Mouse (Mus musculus): ENCODE measurements around the gene Gigyf1. TPM values are rescaled to one million over a fixed set of nuclear protein-coding genes. Genes with fewer than 3 reads are reported as not detected.

Gene Gigyf1
- polyA plus RNA-seq, 1 experiment from 2014 or later = 17.4 TPM

DNA sequence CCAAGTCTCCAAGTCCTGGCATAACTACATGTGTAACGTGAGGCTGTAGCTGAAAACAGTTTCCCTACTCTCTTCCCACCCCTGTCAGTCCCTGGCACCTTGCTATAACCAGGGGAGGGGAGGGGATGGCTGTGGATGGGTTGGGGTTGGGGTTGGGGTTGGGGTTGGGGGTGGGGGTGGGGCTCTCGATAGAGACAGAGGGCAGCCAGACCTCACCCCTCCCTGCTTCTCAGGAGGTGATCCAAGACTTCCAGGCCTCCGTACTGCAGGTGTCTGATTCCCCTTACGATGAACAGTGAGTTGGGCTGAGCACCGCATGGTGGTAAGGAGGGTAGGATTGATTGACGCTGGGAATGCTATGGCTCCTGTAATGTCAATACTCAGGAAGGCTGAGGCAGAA is 47.4 kb downstream of the Gigyf1 start:
- no peak for ATAC-seq (ENCODE audit: insufficient number of reproducible peaks, insufficient read depth, low FRiP score, low TSS enrichment)
- Histone ChIP-seq H3K27ac (no peak overlapping the region), H3K4me2 (replicated peaks) (no peak overlapping the region), H3K27me3 (no peaks in the 10 kb centered on the region), H3K4me3 (no peak overlapping the region), H3K9me3 (no peaks in the 10 kb centered on the region), H3K36me3 (no peaks in the 10 kb centered on the region), H3K4me1 (no peaks in the 10 kb centered on the region), H3K9ac (no peak overlapping the region)
- WGBS = 70% methylated on average over 6 of the region's 6 CpGs

DNA sequence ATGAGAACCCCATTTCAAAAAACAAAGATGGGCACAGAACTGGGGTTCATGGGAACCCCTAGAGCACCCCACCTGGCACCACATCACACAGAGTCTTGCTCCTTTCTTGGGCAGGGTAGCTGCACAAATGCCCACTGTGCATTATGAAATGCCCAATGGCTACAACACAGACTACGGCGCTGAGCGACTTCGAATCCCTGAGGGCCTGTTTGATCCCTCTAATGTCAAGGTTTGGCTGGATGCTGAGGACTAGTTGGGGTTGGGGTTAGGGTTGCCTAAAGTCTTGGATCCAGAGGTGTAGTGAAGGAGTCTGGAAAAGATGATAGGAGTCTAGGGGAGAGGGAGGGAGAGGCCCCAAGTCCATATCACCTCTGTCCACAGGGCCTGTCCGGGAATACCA is 48.1 kb downstream of the Gigyf1 start:
- no peak overlapping the region for H3K27ac ChIP-seq
- WGBS = 98% methylated on average over 5 of the region's 5 CpGs
- H3K9me3 ChIP-seq = no peaks in the 10 kb centered on the region
- no peak overlapping the region for H3K4me3 ChIP-seq
- H3K9ac ChIP-seq = no peak overlapping the region
- no peaks in the 10 kb centered on the region for H3K4me1 ChIP-seq
- no peaks in the 10 kb centered on the region for H3K27me3 ChIP-seq
- H3K36me3 ChIP-seq = no peaks in the 10 kb centered on the region
- no peak overlapping the region for H3K4me2 ChIP-seq (replicated peaks)
- no peak for ATAC-seq (ENCODE audit: insufficient number of reproducible peaks, insufficient read depth, low FRiP score, low TSS enrichment)

DNA sequence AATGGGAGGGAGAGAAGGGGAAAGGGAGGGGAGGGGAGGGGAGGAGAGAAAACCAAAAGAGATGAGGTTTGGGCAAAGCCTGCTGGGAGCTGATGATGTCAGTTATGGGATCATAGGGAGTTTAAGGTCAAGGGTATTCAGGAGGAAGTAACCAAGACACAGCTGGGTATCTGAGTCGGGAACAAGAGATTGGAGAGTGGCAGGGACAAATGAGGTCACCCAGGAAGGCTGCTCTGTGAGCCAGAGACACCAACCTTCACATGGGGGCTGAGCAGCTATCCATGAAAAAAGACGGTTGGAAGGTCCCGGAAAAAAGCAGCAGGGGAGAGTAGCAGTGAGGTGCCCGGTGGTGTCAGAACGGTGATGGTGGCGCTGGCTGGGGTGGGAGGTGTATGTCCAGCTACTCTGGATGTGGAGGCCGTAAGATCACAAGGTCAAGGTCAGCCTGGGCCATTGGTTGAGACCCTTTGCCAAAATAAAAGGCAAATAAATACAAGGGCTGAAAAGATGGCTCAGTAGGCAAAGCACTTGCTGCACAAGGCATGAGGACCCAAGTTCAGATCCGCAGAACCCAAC is 50.0 kb downstream of the Gigyf1 start:
- no peak for ATAC-seq (ENCODE audit: insufficient number of reproducible peaks, insufficient read depth, low FRiP score, low TSS enrichment)
- Histone ChIP-seq H3K9ac (no peak overlapping the region), H3K36me3 (no peaks in the 10 kb centered on the region), H3K9me3 (no peaks in the 10 kb centered on the region), H3K27me3 (no peaks in the 10 kb centered on the region; the same call in 1 of the 2 replicates), H3K4me2 (replicated peaks) (no peak overlapping the region), H3K27ac (no peak overlapping the region), H3K4me3 (no peak overlapping the region), H3K4me1 (no peaks in the 10 kb centered on the region)
- 80% methylated on average over 8 of the region's 8 CpGs for WGBS

DNA sequence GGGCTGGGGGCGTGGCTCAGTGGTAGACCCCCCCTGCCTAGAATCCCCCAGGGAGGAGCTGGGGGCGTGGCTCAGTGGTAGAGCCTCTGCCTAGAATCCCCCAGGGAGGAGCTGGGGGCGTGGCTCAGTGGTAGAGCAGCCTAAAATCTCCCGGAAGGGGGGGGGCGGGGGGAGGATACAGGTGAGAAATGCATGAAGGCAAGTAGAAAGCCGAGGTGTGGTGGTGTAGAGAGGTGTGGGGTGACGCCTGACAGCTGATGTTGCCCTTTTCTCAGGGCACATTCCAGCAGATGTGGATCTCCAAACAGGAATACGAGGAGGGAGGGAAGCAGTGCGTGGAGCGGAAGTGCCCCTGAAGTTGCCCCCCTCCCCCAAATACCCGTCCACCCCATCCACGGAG is 50.7 kb downstream of the Gigyf1 start:
- no peak overlapping the region for H3K9ac ChIP-seq
- WGBS = 64% methylated on average over 12 of the region's 12 CpGs
- no peaks in the 10 kb centered on the region for H3K36me3 ChIP-seq
- no peak overlapping the region for H3K4me2 ChIP-seq (replicated peaks)
- H3K9me3 ChIP-seq = no peaks in the 10 kb centered on the region
- no peaks in the 10 kb centered on the region for H3K4me1 ChIP-seq
- no peak overlapping the region for H3K27ac ChIP-seq
- no peaks in the 10 kb centered on the region; the same call in 1 of the 2 replicates for H3K27me3 ChIP-seq
- no peak for ATAC-seq (ENCODE audit: insufficient number of reproducible peaks, insufficient read depth, low FRiP score, low TSS enrichment)
- no peak overlapping the region for H3K4me3 ChIP-seq

DNA sequence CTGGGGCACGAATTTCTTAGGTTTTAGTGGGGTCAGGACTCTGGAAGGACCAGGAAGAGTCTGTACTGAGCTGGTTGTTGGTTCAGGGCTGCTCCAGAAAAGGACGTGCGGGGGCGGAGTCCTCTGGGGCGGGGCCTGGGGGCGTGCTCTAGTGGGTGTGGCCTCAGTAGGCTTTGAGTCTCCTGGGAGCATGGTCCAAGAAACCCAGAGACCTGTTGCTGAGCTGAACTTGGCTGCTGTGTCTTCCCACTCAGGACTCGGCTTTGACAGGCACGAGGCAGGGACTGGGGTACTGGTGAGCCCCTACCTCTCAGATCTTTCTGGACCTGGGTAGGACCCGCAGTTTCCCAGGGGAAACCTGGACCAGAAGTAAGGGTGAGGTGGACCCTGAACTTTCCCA is 51.3 kb downstream of the Gigyf1 start, which contains the start of gene Tfr2:
Gene Tfr2, plus strand, starts transcription at position 176 of the 400 bp plus-strand sequence.
- Histone ChIP-seq H3K27me3 (peaks cover 6% of the 10 kb centered on the region; the same call in 1 of the 2 replicates), H3K9ac (no peak within 1 kb of the TSS), H3K4me1 (no peaks in the 10 kb centered on the region), H3K36me3 (no peaks in the 10 kb centered on the region), H3K4me3 (no peak within 1 kb of the TSS), H3K9me3 (no peaks in the 10 kb centered on the region), H3K4me2 (replicated peaks) (no peak within 1 kb of the TSS), H3K27ac (no peak within 1 kb of the TSS)
- 38% methylated on average over 9 of the region's 9 CpGs for whole genome bisulfite sequencing
- no peak for ATAC-seq (ENCODE audit: insufficient number of reproducible peaks, insufficient read depth, low FRiP score, low TSS enrichment)

DNA sequence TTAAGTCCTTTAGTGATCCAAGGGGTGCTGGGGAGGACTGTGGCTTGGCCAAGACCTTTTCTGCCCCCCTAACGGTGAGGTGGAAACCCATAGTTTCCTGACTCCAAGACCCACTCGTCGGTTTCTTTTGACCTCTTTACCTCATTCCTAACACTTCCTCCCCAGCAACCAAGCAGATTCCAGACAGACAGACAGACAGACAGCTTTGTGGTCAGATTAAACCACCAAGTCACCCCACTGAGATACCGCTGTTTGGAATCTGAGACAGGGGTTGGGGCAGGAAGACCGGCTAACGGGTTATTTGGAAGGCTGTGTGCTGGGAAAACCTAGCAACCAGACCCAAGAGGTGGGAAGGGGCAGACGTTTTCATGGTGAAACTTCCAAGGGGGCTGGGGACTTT is 51.8 kb downstream of the Gigyf1 start:
- peaks cover 11% of the 10 kb centered on the region; the same call in 1 of the 2 replicates for H3K27me3 ChIP-seq
- no peak overlapping the region for H3K4me3 ChIP-seq
- H3K4me1 ChIP-seq = no peaks in the 10 kb centered on the region
- WGBS = 63% methylated on average over 7 of the region's 7 CpGs
- H3K9ac ChIP-seq = no peak overlapping the region
- no peak overlapping the region for H3K4me2 ChIP-seq (replicated peaks)
- H3K9me3 ChIP-seq = no peaks in the 10 kb centered on the region
- H3K27ac ChIP-seq = no peak overlapping the region
- H3K36me3 ChIP-seq = no peaks in the 10 kb centered on the region
- no peak for ATAC-seq (ENCODE audit: insufficient number of reproducible peaks, insufficient read depth, low FRiP score, low TSS enrichment)

DNA sequence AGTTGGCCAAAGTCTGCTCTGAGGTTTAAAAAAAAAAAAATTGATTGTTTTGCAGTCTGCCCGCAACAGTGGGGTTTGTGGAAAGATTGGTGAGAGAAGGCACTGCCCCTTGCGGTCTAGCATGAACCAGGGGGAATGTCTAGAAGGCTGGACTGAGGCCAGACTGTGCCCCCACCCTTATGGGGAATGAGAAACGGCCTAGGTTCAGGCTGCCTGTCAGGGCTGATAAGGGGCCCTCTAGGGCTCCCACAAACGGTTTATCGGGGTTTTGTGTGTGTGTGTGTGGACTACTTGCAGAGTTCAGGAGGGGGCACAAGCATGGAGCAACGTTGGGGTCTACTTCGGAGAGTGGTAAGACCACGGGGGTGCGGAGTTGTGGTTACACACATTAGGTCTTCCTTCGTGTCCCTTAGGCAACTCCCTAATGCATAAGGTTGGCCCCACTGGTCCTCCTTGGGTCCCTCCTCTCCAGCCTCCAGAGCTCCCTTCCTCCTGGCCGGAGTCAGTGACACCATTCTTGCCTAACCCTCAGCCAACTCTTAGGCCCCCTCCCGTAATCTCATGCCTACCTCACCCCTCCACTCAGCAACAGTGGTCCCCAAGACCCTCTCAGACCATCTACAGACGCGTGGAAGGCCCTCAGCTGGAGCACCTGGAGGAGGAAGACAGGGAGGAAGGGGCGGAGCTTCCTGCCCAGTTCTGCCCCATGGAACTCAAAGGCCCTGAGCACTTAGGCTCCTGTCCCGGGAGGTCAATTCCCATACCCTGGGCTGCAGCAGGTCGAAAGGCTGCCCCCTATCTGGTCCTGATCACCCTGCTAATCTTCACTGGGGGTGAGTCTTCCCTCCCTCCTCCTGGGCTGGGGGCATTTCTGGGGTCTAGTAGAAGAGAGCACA is 52.6 kb downstream of the Gigyf1 start:
- no peaks in the 10 kb centered on the region for H3K4me1 ChIP-seq
- H3K9ac ChIP-seq = no peak overlapping the region
- 78% methylated on average over 17 of the region's 17 CpGs for WGBS
- no peaks in the 10 kb centered on the region for H3K36me3 ChIP-seq
- no peaks in the 10 kb centered on the region for H3K9me3 ChIP-seq
- no peak for ATAC-seq (ENCODE audit: insufficient number of reproducible peaks, insufficient read depth, low FRiP score, low TSS enrichment)
- H3K4me2 ChIP-seq (replicated peaks) = no peak overlapping the region
- no peak overlapping the region for H3K4me3 ChIP-seq
- peaks cover 11% of the 10 kb centered on the region; the same call in 1 of the 2 replicates for H3K27me3 ChIP-seq
- no peak overlapping the region for H3K27ac ChIP-seq

DNA sequence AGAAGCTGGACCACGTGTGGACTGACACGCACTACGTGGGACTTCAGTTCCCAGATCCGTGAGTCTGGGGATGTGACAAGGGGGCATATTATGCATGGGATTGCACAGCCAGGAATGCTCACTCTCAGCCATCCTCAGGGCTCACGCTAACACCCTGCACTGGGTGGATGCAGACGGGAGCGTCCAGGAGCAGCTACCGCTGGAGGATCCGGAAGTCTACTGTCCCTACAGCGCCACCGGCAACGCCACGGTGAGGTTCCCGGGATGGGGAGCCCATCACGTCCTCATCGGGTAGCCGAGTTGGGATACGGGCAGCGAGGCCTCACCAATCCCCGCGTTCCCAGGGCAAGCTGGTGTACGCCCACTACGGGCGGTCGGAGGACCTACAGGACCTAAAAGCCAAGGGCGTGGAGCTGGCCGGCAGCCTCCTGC is 56.1 kb downstream of the Gigyf1 start:
- H3K27me3 ChIP-seq = peaks cover 11% of the 10 kb centered on the region; the same call in 1 of the 2 replicates
- 6% methylated on average over 27 of the region's 27 CpGs for WGBS
- no peak overlapping the region for H3K27ac ChIP-seq
- no peaks in the 10 kb centered on the region for H3K36me3 ChIP-seq
- peak overlapping the region; percentile 46 for H3K4me2 ChIP-seq (replicated peaks)
- no peaks in the 10 kb centered on the region for H3K4me1 ChIP-seq
- H3K9me3 ChIP-seq = no peaks in the 10 kb centered on the region
- H3K9ac ChIP-seq = 0 out of 2 replicates have a peak overlapping the region, but pooled peaks have one; percentile 20
- no peak for ATAC-seq (ENCODE audit: insufficient number of reproducible peaks, insufficient read depth, low FRiP score, low TSS enrichment)
- H3K4me3 ChIP-seq = 0 out of 2 replicates have a peak overlapping the region, but pooled peaks have one; percentile 16

Small RNA genes within 50 kb of the gene (microRNA-seq; reads per million reads assigned to microRNA genes)
- gene Mir6418 = not detected

Other genes starting within 250 kb of the Gigyf1 start
- 7.1 and 8.2 TPM in 2 replicates for gene Ache, start 231.0 kb upstream of the Gigyf1 start, polyA plus RNA-seq (2016; fragmentation: Nextera tagmentation; extraction: Ambion mirVana)
- 6.7 and 8.2 TPM in 2 replicates for gene Ufsp1, start 223.9 kb upstream of the Gigyf1 start, polyA plus RNA-seq (2016; fragmentation: Nextera tagmentation; extraction: Ambion mirVana)
- 171 and 177 TPM in 2 replicates for gene Srrt, start 210.9 kb upstream of the Gigyf1 start, polyA plus RNA-seq (2016; fragmentation: Nextera tagmentation; extraction: Ambion mirVana)
- gene Trip6, start 204.1 kb upstream of the Gigyf1 start, polyA plus RNA-seq (2016; fragmentation: Nextera tagmentation; extraction: Ambion mirVana) = 87.1 and 93.4 TPM in 2 replicates
- gene Slc12a9, start 185.0 kb upstream of the Gigyf1 start, polyA plus RNA-seq (2016; fragmentation: Nextera tagmentation; extraction: Ambion mirVana) = 16.0 and 18.8 TPM in 2 replicates
- 87.3 and 91.6 TPM in 2 replicates for gene Ephb4, start 168.4 kb upstream of the Gigyf1 start, polyA plus RNA-seq (2016; fragmentation: Nextera tagmentation; extraction: Ambion mirVana)
- 0.17 and 0.28 TPM in 2 replicates for gene Zan, start 41.5 kb upstream of the Gigyf1 start, polyA plus RNA-seq (2016; fragmentation: Nextera tagmentation; extraction: Ambion mirVana)
- 54.0 and 56.4 TPM in 2 replicates for gene Pop7, start 16.0 kb upstream of the Gigyf1 start, polyA plus RNA-seq (2016; fragmentation: Nextera tagmentation; extraction: Ambion mirVana)
- 0.34 and 0.47 TPM in 2 replicates for gene Epo, start 14.7 kb downstream of the Gigyf1 start, polyA plus RNA-seq (2016; fragmentation: Nextera tagmentation; extraction: Ambion mirVana)
- gene Gnb2, start 15.0 kb downstream of the Gigyf1 start, polyA plus RNA-seq (2016; fragmentation: Nextera tagmentation; extraction: Ambion mirVana) = 382 and 409 TPM in 2 replicates
- 6.1 and 9.3 TPM in 2 replicates for gene Actl6b, start 35.0 kb downstream of the Gigyf1 start, polyA plus RNA-seq (2016; fragmentation: Nextera tagmentation; extraction: Ambion mirVana)
- 0.95 and 1.3 TPM in 2 replicates for gene Tfr2, start 51.3 kb downstream of the Gigyf1 start, polyA plus RNA-seq (2016; fragmentation: Nextera tagmentation; extraction: Ambion mirVana)
- gene Mospd3, start 82.5 kb downstream of the Gigyf1 start, polyA plus RNA-seq (2016; fragmentation: Nextera tagmentation; extraction: Ambion mirVana) = 28.4 and 28.7 TPM in 2 replicates
- 124 and 128 TPM in 2 replicates for gene Pcolce, start 95.2 kb downstream of the Gigyf1 start, polyA plus RNA-seq (2016; fragmentation: Nextera tagmentation; extraction: Ambion mirVana)
- gene Fbxo24, start 110.5 kb downstream of the Gigyf1 start, polyA plus RNA-seq (2016; fragmentation: Nextera tagmentation; extraction: Ambion mirVana) = 0.22 and 0.36 TPM in 2 replicates
- 30.8 and 34.0 TPM in 2 replicates for gene Lrch4, start 110.6 kb downstream of the Gigyf1 start, polyA plus RNA-seq (2016; fragmentation: Nextera tagmentation; extraction: Ambion mirVana)
- gene Gm20605, start 110.6 kb downstream of the Gigyf1 start, polyA plus RNA-seq (2016; fragmentation: Nextera tagmentation; extraction: Ambion mirVana) = 9.2 and 11.8 TPM in 2 replicates
- gene Sap25, start 122.8 kb downstream of the Gigyf1 start, polyA plus RNA-seq (2016; fragmentation: Nextera tagmentation; extraction: Ambion mirVana) = 6.6 and 6.8 TPM in 2 replicates
- gene Irs3, start 127.2 kb downstream of the Gigyf1 start, polyA plus RNA-seq (2016; fragmentation: Nextera tagmentation; extraction: Ambion mirVana) = 0.18 and 0.34 TPM in 2 replicates
- gene Agfg2, start 166.2 kb downstream of the Gigyf1 start, polyA plus RNA-seq (2016; fragmentation: Nextera tagmentation; extraction: Ambion mirVana) = 21.7 and 22.2 TPM in 2 replicates
- 3.7 and 4.6 TPM in 2 replicates for gene Nyap1, start 223.1 kb downstream of the Gigyf1 start, polyA plus RNA-seq (2016; fragmentation: Nextera tagmentation; extraction: Ambion mirVana)
- 129 and 133 TPM in 2 replicates for gene Tsc22d4, start 227.2 kb downstream of the Gigyf1 start, polyA plus RNA-seq (2016; fragmentation: Nextera tagmentation; extraction: Ambion mirVana)